Comparison of ENCODE assay signal across 14 mouse cellular contexts in the genomic region with DNA sequence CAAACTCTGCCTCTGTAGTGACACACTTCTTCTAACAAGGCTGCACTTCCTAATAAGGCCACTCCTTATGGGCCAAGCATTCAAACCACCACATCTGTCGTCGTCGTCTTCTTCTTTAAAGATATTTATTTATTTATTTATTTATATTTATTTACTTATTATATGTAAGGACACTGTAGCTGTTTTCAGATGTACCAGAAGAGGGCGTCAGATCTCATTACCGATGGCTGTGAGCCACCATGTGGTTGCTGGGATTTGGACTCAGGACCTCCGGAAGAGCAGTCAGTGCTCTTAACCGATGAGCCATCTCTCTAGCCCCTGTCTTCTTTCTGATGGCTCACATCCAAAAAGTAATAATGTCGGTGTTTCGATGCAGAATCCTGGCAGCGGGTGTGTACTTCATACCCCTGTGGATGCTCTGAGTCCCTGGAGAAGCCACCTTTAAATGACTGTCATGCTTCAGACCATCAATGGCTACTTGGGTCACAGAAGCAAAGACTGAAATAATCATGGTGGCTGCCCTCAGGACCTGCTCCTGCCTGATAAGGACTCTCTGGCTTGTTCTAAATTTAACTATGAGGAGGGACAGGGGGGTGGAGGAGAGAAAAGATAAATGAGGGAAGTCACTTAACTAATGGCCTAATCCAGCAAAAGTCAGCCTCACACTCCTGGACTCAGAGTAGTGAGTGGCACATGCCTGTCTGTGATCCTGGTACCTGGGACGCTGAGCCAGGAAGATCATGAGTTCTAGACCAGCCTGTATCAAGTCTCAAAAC. TPM values are rescaled to one million over a fixed set of nuclear protein-coding genes. Genes with fewer than 3 reads are reported as not detected.
A peak's percentile ranks its signal among the peaks of the same experiment; 100 is the strongest.
DNase-seq lines count a peak whose midpoint lies in the region; ATAC-seq and TF ChIP-seq lines count a peak whose summit lies in the region.
"Had no signal": no experiment of that assay in that cellular context is flagged by ENCODE, and none has a peak within 500 bp of the region (broad histone marks: within the 10 kb centered on the region; RNA-seq: fewer than 3 reads in every experiment).

No protein-coding gene starts in this region.

- H3K4me3 ChIP-seq in heart, postnatal 0 days (ENCODE audit: low read depth, low read length) = no peak overlapping the region
- no peak overlapping the region for H3K4me3 ChIP-seq in liver, embryonic 16.5 days (ENCODE audit: low read depth, low read length)
- H3K4me3 ChIP-seq: lung, embryonic 15.5 days; midbrain, embryonic 15.5 days; neural tube, embryonic 12.5 days had no signal

- WGBS in heart, postnatal 0 days = 71% methylated on average over 11 of the region's 11 CpGs
- WGBS in liver, embryonic 16.5 days (ENCODE audit: insufficient replicate concordance) = 55% methylated on average over 11 of the region's 11 CpGs

- ATAC-seq in CD4-positive, CD25-positive, alpha-beta regulatory T cell, adult 4 months = no peak
- ATAC-seq in heart, postnatal 0 days (ENCODE audit: insufficient read depth, low read depth) = peak; percentile 41; the same call in 1 of the 2 replicates
- ATAC-seq in liver, embryonic 16.5 days (ENCODE audit: low read depth) = peak; percentile 87
- ATAC-seq: activated CD4-positive, CD25-positive, alpha-beta regulatory T cell, adult 4 months; midbrain, embryonic 15.5 days had no signal

- no peak for TF ChIP-seq EP300 in heart, postnatal 0 days (IDR thresholded peaks at IDR 0.05; ENCODE audit: low read depth)

- H3K4me2 ChIP-seq in heart, postnatal 0 days (ENCODE audit: low read depth, low read length) = no peak overlapping the region
- no peak overlapping the region for H3K4me2 ChIP-seq in liver, embryonic 16.5 days (ENCODE audit: low read depth, low read length)
- H3K4me2 ChIP-seq: hindbrain, embryonic 14.5 days; lung, embryonic 15.5 days; midbrain, embryonic 15.5 days; neural tube, embryonic 12.5 days had no signal

- no peaks in the 10 kb centered on the region for H3K36me3 ChIP-seq in heart, postnatal 0 days (replicated peaks; ENCODE audit: control insufficient read depth, insufficient read depth, low read length)
- H3K36me3 ChIP-seq in liver, embryonic 16.5 days (ENCODE audit: control insufficient read depth, insufficient read depth) = no peaks in the 10 kb centered on the region
- H3K36me3 ChIP-seq: lung, embryonic 15.5 days; midbrain, embryonic 15.5 days; neural tube, embryonic 12.5 days had no signal

- no peak for TF ChIP-seq CTCF in heart, postnatal 0 days (IDR thresholded peaks at IDR 0.05; ENCODE audit: low read depth)

- no peaks in the 10 kb centered on the region for H3K4me1 ChIP-seq in heart, postnatal 0 days (ENCODE audit: control insufficient read depth, insufficient read depth)
- peaks cover 12% of the 10 kb centered on the region for H3K4me1 ChIP-seq in liver, embryonic 16.5 days (ENCODE audit: control insufficient read depth, low read depth, low read length)
- H3K4me1 ChIP-seq: lung, embryonic 15.5 days; midbrain, embryonic 15.5 days; neural tube, embryonic 12.5 days had no signal

- no peak overlapping the region for H3K27ac ChIP-seq in heart, postnatal 0 days (ENCODE audit: low read depth)
- peak overlapping the region; percentile 53; the same call in 1 of the 2 replicates for H3K27ac ChIP-seq in liver, embryonic 16.5 days (ENCODE audit: low read length)
- H3K27ac ChIP-seq: hindbrain, embryonic 14.5 days; lung, embryonic 15.5 days; midbrain, embryonic 15.5 days; neural tube, embryonic 12.5 days had no signal

- DNase-seq in CD4-positive, CD25-positive, alpha-beta regulatory T cell, adult 2 months (ENCODE audit: low read depth, low spot score) = peak; percentile 29
- DNase-seq in heart, postnatal 0 days (ENCODE audit: low spot score) = peak; percentile 16
- DNase-seq in heart, adult 18-20 months = no peak
- DNase-seq in c-Kit-positive CD71-positive TER-119-negative erythroid progenitor cells, embryonic 14.5 days (ENCODE audit: low read depth) = peak; percentile 49
- DNase-seq in natural killer cell, adult 2 months (ENCODE audit: low spot score in 2 of 2) = no peak
- no peak for DNase-seq in kidney, adult 18-20 months
- DNase-seq: cerebellum, adult 9-11 months had no signal

- no peaks in the 10 kb centered on the region for H3K27me3 ChIP-seq in heart, postnatal 0 days (ENCODE audit: control insufficient read depth, insufficient read depth, low read length)
- no peaks in the 10 kb centered on the region for H3K27me3 ChIP-seq in liver, embryonic 16.5 days (ENCODE audit: control insufficient read depth, insufficient read depth, low read depth, low read length)
- H3K27me3 ChIP-seq: lung, embryonic 15.5 days; midbrain, embryonic 15.5 days; neural tube, embryonic 12.5 days had no signal

- no peaks in the 10 kb centered on the region for H3K9me3 ChIP-seq in heart, postnatal 0 days (replicated peaks; ENCODE audit: control insufficient read depth, low read length)
- no peaks in the 10 kb centered on the region for H3K9me3 ChIP-seq in liver, embryonic 16.5 days (replicated peaks; ENCODE audit: control insufficient read depth, low read length)
- H3K9me3 ChIP-seq: lung, embryonic 15.5 days; midbrain, embryonic 15.5 days; neural tube, embryonic 12.5 days had no signal

- no peak overlapping the region for H3K9ac ChIP-seq in heart, postnatal 0 days (replicated peaks; ENCODE audit: low read depth, low read length)
- H3K9ac ChIP-seq in liver, embryonic 16.5 days (ENCODE audit: low read depth, low read length) = no peak overlapping the region
- H3K9ac ChIP-seq: hindbrain, embryonic 14.5 days; lung, embryonic 15.5 days; midbrain, embryonic 15.5 days; neural tube, embryonic 12.5 days had no signal

RNA-seq across cellular contexts. Expression of a gene that starts 45.9 kb away (rescaled TPM):
- 10 to 100 TPM; 66.6 to 75.4 TPM for polyA plus RNA-seq in CD4-positive, CD25-positive, alpha-beta regulatory T cell, adult 4 months (2017; shearing (Covaris generic))
- total RNA-seq in heart, postnatal 0 days (2014; rRNA removed; ENCODE audit: low replicate concordance) = 19.2 and 48.1 TPM in 2 replicates
- polyA plus RNA-seq in heart, postnatal 0 days (2015; fragmentation: Nextera tagmentation; extraction: Ambion mirVana) = 35.3 and 35.4 TPM in 2 replicates
- total RNA-seq in heart, adult 18-20 months (2021) = 10 to 100 TPM; 41.2 to 44.8 TPM
- 20.0 and 23.6 TPM in 2 replicates for polyA plus RNA-seq in liver, embryonic 16.5 days (2015; fragmentation: Nextera tagmentation; extraction: Ambion mirVana)

RNA-seq across cellular contexts. Expression of a gene that starts 47.7 kb away (rescaled TPM):
- polyA plus RNA-seq in CD4-positive, CD25-positive, alpha-beta regulatory T cell, adult 4 months (2017; shearing (Covaris generic)) = 10 to 100 TPM; 78.6 to 87.5 TPM
- 17.7 and 48.7 TPM in 2 replicates for total RNA-seq in heart, postnatal 0 days (2014; rRNA removed; ENCODE audit: low replicate concordance)
- polyA plus RNA-seq in heart, postnatal 0 days (2015; fragmentation: Nextera tagmentation; extraction: Ambion mirVana) = 5.8 and 6.2 TPM in 2 replicates
- total RNA-seq in heart, adult 18-20 months (2021) = 10 to 100 TPM; 29.2 to 30.2 TPM
- 3.7 and 4.2 TPM in 2 replicates for polyA plus RNA-seq in liver, embryonic 16.5 days (2015; fragmentation: Nextera tagmentation; extraction: Ambion mirVana)

Comparison
In these comparisons a context has a peak if more than half of its experiments do, and no peak if none do; other contexts are left out.
1. DNase-seq: peak in CD4-positive, CD25-positive, alpha-beta regulatory T cell, adult 2 months (single experiment), heart, postnatal 0 days (single experiment) and c-Kit-positive CD71-positive TER-119-negative erythroid progenitor cells, embryonic 14.5 days (single experiment); none in heart, adult 18-20 months (0 of 2), natural killer cell, adult 2 months (0 of 2) and kidney, adult 18-20 months (single experiment).
2. RNA of a gene that starts 47.7 kb away (polyA plus RNA-seq): 78.6 to 87.5 TPM in CD4-positive, CD25-positive, alpha-beta regulatory T cell, adult 4 months; 5.8 to 6.2 TPM in heart, postnatal 0 days and 3.7 to 4.2 TPM in liver, embryonic 16.5 days; every median in the first group is over 10 times any median in the second.